Mouse (Mus musculus) C2C12 (cell line): ENCODE results near the gene Slc24a3.

Experiments
- CTCF ChIP-seq: IDR thresholded peaks from one replicate; pipeline ENCODE4 v1.5.1; 2011; ENCODE audit not compliant: control insufficient read depth, insufficient read depth, insufficient read length
- MAX ChIP-seq: IDR thresholded peaks from one replicate; pipeline ENCODE4 v1.6.1; 2011; ENCODE audit warnings: mild to moderate bottlenecking, control low read depth
- MYOD1 ChIP-seq: IDR thresholded peaks from one replicate; pipeline ENCODE4 v1.6.1; 2011; ENCODE audit warnings: low read depth; ENCODE audit not compliant: control insufficient read depth, insufficient read length
- MYOG ChIP-seq: IDR thresholded peaks from one replicate; pipeline ENCODE4 v1.6.1; 2011; ENCODE audit not compliant: control insufficient read depth, insufficient read length; ENCODE audit errors: extremely low read depth

DNA sequence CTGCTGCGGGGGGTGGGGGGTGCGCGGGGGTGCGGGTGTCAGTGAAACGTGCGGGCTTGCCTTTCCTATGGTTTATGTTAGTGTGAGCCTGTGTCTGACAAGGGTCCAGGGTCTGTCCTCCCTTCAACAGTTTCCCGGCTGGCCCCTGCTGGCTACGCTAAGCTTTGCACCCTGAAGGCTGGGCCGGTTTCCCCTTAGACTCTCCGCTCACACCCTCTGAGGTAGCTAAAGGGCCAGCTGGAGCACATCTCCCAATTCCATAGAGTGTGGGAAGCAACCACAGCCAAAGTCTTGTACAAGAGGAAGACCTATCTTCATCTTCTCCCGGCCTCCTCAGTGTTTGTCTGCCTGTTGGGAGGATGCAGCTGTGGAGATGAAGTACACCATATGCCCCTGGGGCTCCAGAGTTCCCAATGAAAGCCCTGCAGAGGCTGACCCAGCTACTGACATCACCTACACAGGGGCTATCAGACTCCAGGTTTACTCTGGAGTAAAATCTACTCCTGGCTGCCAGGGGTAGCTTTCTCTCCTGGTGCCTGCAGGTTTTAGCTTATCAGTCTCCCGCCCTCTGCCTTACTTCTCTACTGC, 487.9 kb downstream of the Slc24a3 start:
- no peak for TF ChIP-seq CTCF
- no peak for TF ChIP-seq MYOD1
- no peak for TF ChIP-seq MYOG
- TF ChIP-seq MAX: no peak
